Mouse (Mus musculus) kidney, postnatal 0 days (tissue): ENCODE results near the gene Zbtb6. TPM values are rescaled to one million over a fixed set of nuclear protein-coding genes. Genes with fewer than 3 reads are reported as not detected.

ENCODE experiments used
- ATAC-seq: fragments of 200-750 bp; cut with Nextera tagmentation; replicated peaks from 2 replicates; pipeline ENCODE4 v1.8.0; 2017; ENCODE audit warnings: low read depth, moderate number of reproducible peaks, moderate TSS enrichment, moderate library complexity; ENCODE audit not compliant: low FRiP score
- DNase-seq: peaks from one replicate; pipeline ENCODE4 v3.0.0-alpha.2; 2016; ENCODE audit warnings: low spot score
- H3K27ac ChIP-seq: fragments of 300-500 bp; sonication (generic); 2 replicates; pipeline ENCODE4 v1.5.1; 2014; ENCODE audit warnings: mild to moderate bottlenecking
- H3K27me3 ChIP-seq: fragments of 300-500 bp; sonication (generic); 2 replicates; pipeline ENCODE4 v1.6.1; 2014; ENCODE audit warnings: low read length, mixed read lengths; ENCODE audit not compliant: insufficient read depth
- H3K36me3 ChIP-seq: fragments of 300-500 bp; sonication (generic); 2 replicates; pipeline ENCODE4 v1.6.1; 2014; ENCODE audit warnings: low read length, mixed read lengths; ENCODE audit not compliant: insufficient read depth
- H3K4me1 ChIP-seq: fragments of 300-500 bp; sonication (generic); replicated peaks from 2 replicates; pipeline ENCODE4 v1.6.1; 2014; ENCODE audit warnings: antibody characterized with exemption, low read length, mixed read lengths; ENCODE audit not compliant: insufficient read depth
- H3K4me2 ChIP-seq: fragments of 300-500 bp; sonication (generic); 2 replicates; pipeline ENCODE4 v1.6.1; 2014; ENCODE audit warnings: mild to moderate bottlenecking, low read length, moderate library complexity, mixed read lengths
- H3K4me3 ChIP-seq: fragments of 300-500 bp; sonication (generic); replicated peaks from 2 replicates; pipeline ENCODE4 v1.5.1; 2014; ENCODE audit warnings: low read depth, low read length
- H3K9ac ChIP-seq: fragments of 300-500 bp; sonication (generic); 2 replicates; pipeline ENCODE4 v1.6.1; 2014; ENCODE audit warnings: low read depth, low read length
- H3K9me3 ChIP-seq: fragments of 300-500 bp; sonication (generic); replicated peaks from 2 replicates; pipeline ENCODE4 v1.6.1; 2016; ENCODE audit warnings: low read length, inconsistent platforms, mixed read lengths
- CTCF ChIP-seq: IDR thresholded peaks from 2 replicates; pipeline ENCODE4 v1.5.1; 2016; ENCODE audit warnings: antibody characterized with exemption, low read depth, mild to moderate bottlenecking, moderate library complexity
- WGBS: fragments of 180-500 bp; shearing (Covaris S2); extraction: QIAGEN DNeasy Blood & Tissue Kit; methylation state at CpG from one replicate; pipeline ENCODE4 v1.1.7; 2014; 5-methylcytosine and 5-hydroxymethylcytosine counted together
- polyA plus RNA-seq: library from polyadenylated mRNA; unstranded; fragments of >200 nt; fragmentation: Nextera tagmentation; extraction: Ambion mirVana; gene quantifications from 2 replicates; pipeline ENCODE4 v1.2.1, GENCODE M21; 2015

Zbtb6 gene
- polyA plus RNA-seq, 1 experiment from 2014 or later: 5.0 TPM

GRCm38 (mm10) chr2:37479559-37479958 lies 36.6 kb upstream of the Zbtb6 start:
- peaks cover 25% of the 10 kb centered on the region for H3K36me3 ChIP-seq

GRCm38 (mm10) chr2:37466266-37466665 lies 23.3 kb upstream of the Zbtb6 start:
- Histone ChIP-seq H3K4me2 (no peak overlapping the region), H3K4me1 (no peaks in the 10 kb centered on the region), H3K9me3 (no peaks in the 10 kb centered on the region), H3K36me3 (0 out of 2 replicates have a peak, but pooled peaks cover 6% of the 10 kb centered on the region), H3K27ac (no peak overlapping the region), H3K4me3 (no peak overlapping the region), H3K27me3 (no peaks in the 10 kb centered on the region), H3K9ac (no peak overlapping the region)
- no peak for DNase-seq
- no peak for TF ChIP-seq CTCF
- WGBS: 95% methylated on average over 4 of the region's 4 CpGs
- ATAC-seq: no peak

More at GRCm38 (mm10) chr2:37479559-37479958, 36.6 kb upstream of the Zbtb6 start:
- Histone ChIP-seq H3K27me3 (no peaks in the 10 kb centered on the region), H3K4me2 (no peak overlapping the region), H3K27ac (no peak overlapping the region), H3K4me3 (no peak overlapping the region), H3K9me3 (no peaks in the 10 kb centered on the region), H3K9ac (no peak overlapping the region), H3K4me1 (no peaks in the 10 kb centered on the region)
- ATAC-seq (no peak), DNase-seq (no peak)
- TF ChIP-seq CTCF: no peak

GRCm38 (mm10) chr2:37460707-37461106 lies 17.7 kb upstream of the Zbtb6 start:
- Histone ChIP-seq H3K4me1 (no peaks in the 10 kb centered on the region), H3K27me3 (no peaks in the 10 kb centered on the region), H3K4me2 (no peak overlapping the region), H3K9me3 (no peaks in the 10 kb centered on the region), H3K36me3 (no peaks in the 10 kb centered on the region), H3K4me3 (no peak overlapping the region), H3K27ac (no peak overlapping the region), H3K9ac (no peak overlapping the region)
- 94% methylated on average over 4 of the region's 4 CpGs for WGBS
- DNase-seq (no peak), ATAC-seq (no peak)
- peak; percentile 25; the same call in 1 of the 2 replicates for TF ChIP-seq CTCF

- Histone ChIP-seq H3K9me3 (no peaks in the 10 kb centered on the region), H3K4me2 (peak overlapping the region; percentile 77), H3K9ac (peak overlapping the region; percentile 95), H3K27ac (peak overlapping the region; percentile 89), H3K36me3 (no peaks in the 10 kb centered on the region), H3K4me3 (peak overlapping the region; percentile 90), H3K27me3 (no peaks in the 10 kb centered on the region), H3K4me1 (peaks cover 5% of the 10 kb centered on the region; the same call in 1 of the 2 replicates)
- ATAC-seq (peak; percentile 84), DNase-seq (no peak)
- TF ChIP-seq CTCF: no peak
- WGBS: 1% methylated on average over 19 of the region's 24 CpGs
Measured at GRCm38 (mm10) chr2:37452376-37452760, 9.4 kb upstream of the Zbtb6 start.

GRCm38 (mm10) chr2:37451667-37452375 lies 8.8 kb upstream of the Zbtb6 start:
- Histone ChIP-seq H3K36me3 (no peaks in the 10 kb centered on the region), H3K4me3 (peak overlapping the region; percentile 90), H3K9ac (peak overlapping the region; percentile 95), H3K27ac (peak overlapping the region; percentile 89), H3K27me3 (no peaks in the 10 kb centered on the region), H3K4me1 (peaks cover 5% of the 10 kb centered on the region; the same call in 1 of the 2 replicates), H3K4me2 (peak overlapping the region; percentile 77), H3K9me3 (no peaks in the 10 kb centered on the region)
- 9% methylated on average over 32 of the region's 44 CpGs for WGBS
- ATAC-seq: peak; percentile 99
- no peak for TF ChIP-seq CTCF
- peak; percentile 97 for DNase-seq

- Histone ChIP-seq H3K4me1 (peaks cover 9% of the 10 kb centered on the region), H3K27me3 (no peaks in the 10 kb centered on the region), H3K27ac (peak overlapping the region; percentile 96), H3K9ac (peak overlapping the region; percentile 72; the same call in 1 of the 2 replicates), H3K4me3 (peak overlapping the region; percentile 62), H3K4me2 (peak overlapping the region; percentile 75), H3K36me3 (peaks cover 9% of the 10 kb centered on the region), H3K9me3 (no peaks in the 10 kb centered on the region)
- TF ChIP-seq CTCF: no peak
- 20% methylated on average over 7 of the region's 7 CpGs for WGBS
- DNase-seq (no peak), ATAC-seq (peak; percentile 11; the same call in 1 of the 2 replicates)
Measured at GRCm38 (mm10) chr2:37431609-37432008, 11.4 kb downstream of the Zbtb6 start.
